Mouse (Mus musculus) spleen, embryonic (tissue): ENCODE data around the gene Parm1.

Experiments
- CTCF ChIA-PET: fragments of 350-600 bp; sonication (Branson Sonifier 250); formaldehyde crosslinking; loops from one replicate; lab custom pipeline; 2022; lab: Charles Lee

Parm1 gene

DNA sequence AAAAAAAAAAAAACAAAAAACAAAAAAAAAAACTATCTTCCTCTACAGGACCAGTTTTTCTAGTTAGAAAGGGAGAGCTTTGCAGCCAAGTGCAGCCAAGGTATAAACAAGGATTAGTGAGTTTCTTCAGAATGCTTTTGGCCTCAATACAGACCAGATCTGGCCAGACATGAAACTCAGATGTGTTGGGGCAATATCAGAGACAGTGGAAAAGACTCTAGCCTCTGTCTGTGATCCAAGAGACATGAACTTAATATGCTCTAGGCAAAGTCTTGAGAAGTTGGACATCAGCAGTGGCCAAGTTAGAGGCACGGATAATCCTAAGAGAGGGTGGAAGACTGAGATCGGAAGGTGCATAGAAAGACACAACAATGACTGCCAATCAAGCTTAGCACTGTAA lies 56.8 kb downstream of the Parm1 start:
- CTCF ChIA-PET: no interaction called here

DNA sequence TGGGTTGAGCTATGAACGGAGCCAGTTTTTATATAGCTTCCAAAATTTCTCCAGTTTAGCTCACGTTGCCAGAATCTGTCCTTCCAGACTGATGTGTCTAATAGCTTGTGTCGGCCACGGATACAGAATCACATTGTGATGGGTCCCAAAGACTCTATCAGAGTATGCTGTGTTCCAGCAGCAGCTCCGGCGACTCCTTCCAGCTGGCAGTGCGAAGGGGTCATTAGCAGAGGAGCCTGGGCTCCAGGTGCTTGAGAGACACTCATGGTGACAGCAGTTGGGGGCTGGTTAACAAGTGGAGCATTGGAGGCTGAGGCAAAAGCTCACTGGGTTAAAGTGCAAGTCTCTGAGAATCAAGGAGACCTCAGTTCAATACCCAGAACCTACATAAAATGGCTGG lies 61.5 kb downstream of the Parm1 start:
- CTCF ChIA-PET: no interaction called here

DNA sequence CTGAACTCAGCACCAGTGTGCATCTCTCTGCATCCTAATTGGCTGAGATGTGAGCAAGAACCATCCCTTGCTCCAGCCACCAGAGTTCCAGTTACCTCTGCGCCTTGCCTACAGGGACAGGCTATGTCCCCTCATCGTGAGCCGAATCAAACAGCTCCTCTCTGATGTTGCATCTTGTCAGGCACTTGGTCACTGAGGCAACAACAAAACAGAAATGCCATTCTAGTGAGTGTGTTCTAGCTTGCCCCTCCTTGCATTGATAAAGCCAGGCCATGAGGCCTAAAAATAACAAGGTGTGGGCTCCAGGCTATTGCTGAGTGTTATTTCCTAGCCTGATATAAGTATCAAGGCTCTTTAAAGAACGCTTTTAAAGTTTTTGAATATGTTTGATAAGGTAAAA lies 64.4 kb downstream of the Parm1 start:
- CTCF ChIA-PET: no interaction called here

DNA sequence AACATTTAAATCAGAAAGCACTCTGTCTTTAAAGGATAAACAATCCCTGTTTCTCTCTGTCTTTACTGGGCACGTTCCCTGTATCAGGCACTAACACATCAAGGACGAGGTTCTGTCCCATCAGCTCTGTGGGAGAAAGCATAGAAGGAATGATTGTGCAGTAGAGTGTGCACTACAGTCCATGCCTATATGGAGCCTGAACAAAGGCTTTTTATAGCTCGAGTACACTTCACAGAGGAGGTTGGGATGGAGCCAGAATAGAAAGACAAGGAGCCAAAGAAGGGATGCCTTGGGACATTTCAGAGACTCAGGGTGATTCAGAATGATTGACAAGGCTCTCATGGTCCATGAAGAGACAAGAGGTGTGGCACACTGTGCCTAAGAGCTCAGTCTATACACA lies 68.8 kb downstream of the Parm1 start:
- CTCF ChIA-PET: no interaction called here

DNA sequence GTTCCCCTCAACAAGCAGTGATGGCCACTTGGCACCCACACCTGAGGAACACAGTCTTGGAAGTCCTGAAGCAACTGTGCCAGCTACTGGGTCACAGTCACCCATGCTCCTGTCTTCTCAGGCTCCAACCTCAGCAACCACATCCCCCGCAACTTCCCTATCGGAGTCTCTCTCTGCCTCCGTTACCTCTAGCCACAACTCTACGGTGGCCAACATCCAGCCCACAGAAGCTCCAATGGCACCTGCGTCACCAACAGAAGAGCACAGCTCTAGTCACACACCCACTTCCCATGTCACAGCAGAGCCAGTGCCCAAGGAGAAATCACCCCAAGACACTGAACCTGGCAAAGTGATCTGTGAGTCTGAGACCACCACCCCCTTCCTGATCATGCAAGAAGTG lies 76.7 kb downstream of the Parm1 start:
- CTCF ChIA-PET: no interaction called here

DNA sequence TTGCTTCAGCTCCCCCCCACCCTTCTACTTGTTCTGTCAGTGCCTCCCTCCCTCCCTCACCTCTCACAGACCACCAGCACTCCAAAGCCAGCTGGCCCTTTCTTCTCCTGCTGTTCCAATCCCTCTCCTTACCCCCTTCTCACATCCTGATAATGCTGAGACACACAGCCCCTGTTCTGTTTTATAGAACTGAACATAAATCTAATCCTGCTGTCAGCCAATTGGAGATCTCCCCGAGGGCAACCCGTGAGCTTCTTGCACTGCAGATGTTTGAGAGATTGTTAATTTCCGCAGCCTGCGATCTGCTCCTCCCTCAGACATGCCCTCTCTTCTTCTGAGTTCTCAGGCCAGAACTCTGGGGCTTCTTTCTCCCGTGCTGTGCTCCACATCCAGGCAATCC lies 79.8 kb downstream of the Parm1 start:
- CTCF ChIA-PET: no interaction called here

DNA sequence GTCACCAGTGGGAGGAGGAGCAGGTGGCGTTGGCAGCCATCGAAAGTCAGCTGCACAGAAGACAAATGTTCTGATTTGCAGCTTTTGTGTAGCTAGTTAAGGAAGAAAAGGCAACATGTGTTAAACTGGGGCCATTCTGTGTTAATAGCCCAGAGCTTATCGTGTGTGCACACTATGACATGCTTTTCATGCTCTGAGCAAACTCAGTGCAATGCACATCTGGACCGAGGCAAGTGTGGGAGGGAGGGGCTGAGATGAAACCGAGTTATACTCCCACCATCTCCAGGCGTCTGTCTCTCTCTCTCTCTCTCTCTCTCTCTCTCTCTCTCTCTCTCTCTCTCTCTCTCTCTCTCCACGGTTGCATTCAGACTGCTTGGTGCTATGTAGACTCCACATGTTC lies 82.4 kb downstream of the Parm1 start:
- CTCF ChIA-PET: no interaction called here

DNA sequence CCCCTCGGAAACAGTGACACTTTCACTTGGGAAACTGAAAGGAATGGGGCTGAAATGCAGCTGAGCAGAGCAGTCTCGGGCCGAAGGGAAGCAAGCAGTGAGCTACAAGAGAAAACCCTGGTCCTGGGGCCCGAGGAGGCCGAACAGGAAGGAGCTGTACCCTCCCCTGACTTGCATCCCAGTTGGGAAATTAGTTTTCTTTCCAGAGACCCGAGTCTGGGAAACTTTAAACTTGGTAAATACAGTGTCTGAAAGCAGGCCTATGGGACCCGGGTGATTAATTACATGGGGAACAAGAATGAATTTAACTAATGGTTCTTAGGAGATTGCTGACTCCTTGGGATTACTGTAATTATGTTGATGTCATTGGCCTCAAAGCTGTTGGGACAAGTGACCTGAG lies 85.9 kb downstream of the Parm1 start:
- CTCF ChIA-PET: no interaction called here

DNA sequence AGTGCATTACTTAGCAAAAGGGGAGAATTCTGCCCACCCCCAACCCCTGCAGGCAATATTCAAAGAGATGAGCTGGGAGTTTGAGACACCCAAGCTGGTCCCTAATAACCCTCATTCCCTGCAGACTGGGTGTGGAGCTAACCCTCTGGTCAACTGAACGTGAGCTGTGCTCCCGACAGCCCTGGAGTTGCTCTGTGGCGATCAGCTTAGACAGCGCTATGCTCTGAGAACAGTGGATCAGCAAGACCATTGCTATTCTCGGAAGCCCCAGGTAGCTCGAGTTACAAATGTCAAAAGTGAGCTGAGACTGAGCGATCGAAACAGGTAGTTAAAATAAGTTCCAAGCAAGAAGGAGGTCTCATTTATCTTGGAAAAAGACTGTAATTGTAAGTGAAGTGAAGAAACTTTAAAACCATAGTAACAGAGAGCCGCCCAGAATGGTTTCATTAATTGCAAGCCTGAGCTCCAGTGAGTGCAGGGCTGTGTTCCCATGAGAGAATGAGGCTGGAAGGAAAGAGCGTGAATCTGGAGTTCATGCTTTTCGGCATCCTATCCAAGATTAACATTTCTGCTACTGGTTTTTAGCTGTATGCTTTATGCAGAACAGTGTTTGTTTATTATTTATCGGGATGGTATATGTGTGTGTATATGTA lies 86.5 kb downstream of the Parm1 start:
- CTCF ChIA-PET: no interaction called here

DNA sequence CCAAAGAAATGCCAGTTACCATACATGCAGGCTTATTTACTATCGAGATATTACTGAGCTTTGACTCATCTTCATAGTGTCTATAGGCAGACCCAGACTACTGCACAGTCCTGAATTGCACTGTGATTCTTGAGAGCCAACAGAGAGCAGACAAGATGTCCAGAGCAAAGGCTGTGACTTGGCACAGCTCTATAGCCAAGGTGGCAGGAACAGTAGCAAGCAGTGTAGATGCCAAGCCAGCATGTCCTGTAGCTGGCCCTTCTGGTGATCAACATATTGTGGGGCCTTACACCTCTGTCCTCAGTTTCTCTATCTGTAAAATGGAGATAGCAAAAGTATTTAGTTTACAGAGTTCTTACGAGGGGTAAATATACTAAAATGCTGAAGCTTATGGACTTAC lies 89.8 kb downstream of the Parm1 start:
- CTCF ChIA-PET: no interaction called here

DNA sequence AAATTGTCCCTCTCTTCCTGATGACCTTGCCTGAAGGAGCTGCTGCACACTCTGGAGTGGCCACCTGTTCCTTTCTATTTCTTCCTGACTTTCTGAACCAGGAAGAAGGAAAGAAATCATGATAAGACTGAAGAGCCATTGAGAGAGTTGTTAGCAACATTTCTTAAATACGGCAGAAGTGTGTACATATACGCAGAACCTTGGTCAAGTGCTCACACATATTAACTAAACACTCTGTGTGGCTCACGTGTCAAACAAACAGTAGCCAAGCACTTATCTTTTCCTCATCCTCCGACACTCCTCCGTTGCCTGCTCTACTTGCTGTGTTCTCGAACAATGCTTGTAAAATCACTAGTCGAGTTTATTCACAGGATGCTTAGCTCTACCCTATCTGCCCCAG lies 90.4 kb downstream of the Parm1 start:
- CTCF ChIA-PET: interaction anchor here (0.6 kb wide), 1 partner anchor 995 kb away, joined by 7 read pairs; no protein-coding TSS in a partner anchor

DNA sequence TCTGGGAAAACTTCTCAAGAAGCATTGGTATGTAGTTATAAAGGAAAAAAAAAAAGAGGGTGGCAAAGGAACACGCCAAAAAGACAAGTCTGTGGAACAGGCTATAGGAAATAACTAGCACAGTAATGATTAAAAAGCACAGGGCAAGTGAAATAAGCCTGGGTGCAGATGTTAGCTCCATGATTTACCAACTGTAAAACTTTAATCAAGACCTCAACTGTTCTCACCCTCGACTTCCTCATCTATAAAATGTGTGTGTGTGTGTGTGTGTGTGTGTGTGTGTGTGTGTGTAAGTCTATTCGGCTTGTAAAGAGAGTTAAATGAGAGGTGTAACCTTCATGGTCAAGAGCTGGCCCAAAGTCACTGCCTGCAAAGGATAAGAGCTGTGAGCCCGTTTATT lies 91.6 kb downstream of the Parm1 start:
- CTCF ChIA-PET: no interaction called here

DNA sequence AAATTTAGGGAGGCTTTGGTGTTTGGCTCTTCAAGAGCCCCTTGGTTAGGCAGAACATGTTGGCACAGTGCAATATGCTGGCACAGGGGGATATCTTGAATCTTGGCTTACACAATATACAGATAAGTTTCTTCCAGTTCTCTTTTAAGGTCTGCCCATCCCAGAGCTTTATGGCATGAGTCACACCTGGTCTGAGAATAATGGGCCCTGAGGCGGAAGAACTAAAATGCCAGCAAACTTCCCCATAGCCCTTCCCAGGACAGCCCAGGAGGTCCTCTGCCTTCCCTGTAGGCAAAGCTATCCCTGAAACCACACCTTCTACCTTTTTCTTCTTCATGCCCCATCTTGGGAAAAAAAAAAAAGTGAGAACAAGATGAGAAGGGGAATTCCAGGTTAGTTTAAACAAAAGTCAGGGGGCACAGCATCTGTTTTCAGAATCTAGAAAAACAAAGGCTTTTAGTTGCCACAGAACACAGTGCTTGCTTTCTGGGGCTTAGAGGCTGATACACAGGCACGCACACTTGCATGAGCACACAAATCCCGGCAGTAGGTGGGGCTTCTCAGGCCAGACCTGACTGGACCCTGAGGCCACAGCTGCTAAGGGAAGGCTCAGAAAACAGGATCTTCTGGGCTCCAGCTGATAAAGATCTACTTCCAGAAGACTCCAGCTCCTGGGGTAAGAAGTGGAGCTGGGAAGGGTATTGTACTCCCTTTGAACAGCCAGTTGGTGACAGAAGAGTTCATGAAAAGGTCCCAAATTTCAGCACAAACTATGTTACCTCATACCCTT lies 92.3 kb downstream of the Parm1 start:
- CTCF ChIA-PET: no interaction called here

DNA sequence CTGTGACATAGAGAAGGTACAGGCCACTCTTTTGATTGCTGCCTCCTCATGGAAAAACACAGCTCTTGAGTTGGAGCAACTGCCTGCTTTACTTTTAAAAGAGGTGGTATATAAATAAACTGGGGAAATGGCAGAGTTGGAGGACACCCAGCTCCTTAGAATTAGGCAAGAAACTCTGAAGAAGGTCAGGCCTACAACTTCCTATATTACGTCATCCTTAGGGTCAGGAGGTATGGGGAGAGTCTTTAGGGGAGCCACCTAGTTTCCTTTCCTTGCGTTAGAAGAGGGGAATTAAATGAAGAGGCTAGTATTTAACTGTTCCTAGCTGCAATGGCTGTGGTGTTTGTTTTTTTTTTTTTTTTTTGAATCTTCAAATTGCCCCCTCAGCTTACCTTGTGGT lies 93.1 kb downstream of the Parm1 start:
- CTCF ChIA-PET: no interaction called here

DNA sequence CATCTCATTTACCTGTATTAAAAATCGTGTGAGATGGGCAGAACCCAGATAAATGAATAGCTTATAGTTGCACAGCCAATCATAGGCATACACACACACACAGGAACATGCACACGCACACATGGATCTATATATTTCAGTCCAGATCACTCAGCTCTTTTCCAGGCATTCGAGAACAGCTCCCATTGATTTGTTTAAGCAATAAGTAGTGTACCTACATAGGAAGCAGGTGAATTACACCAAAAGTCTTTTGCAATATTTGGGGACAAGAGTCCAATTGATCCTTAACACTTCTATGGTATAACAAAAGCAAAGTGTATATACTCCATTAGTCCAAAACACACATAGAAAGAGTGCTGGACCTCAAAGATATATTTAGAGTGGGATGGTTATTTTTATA lies 94.2 kb downstream of the Parm1 start:
- CTCF ChIA-PET: no interaction called here

DNA sequence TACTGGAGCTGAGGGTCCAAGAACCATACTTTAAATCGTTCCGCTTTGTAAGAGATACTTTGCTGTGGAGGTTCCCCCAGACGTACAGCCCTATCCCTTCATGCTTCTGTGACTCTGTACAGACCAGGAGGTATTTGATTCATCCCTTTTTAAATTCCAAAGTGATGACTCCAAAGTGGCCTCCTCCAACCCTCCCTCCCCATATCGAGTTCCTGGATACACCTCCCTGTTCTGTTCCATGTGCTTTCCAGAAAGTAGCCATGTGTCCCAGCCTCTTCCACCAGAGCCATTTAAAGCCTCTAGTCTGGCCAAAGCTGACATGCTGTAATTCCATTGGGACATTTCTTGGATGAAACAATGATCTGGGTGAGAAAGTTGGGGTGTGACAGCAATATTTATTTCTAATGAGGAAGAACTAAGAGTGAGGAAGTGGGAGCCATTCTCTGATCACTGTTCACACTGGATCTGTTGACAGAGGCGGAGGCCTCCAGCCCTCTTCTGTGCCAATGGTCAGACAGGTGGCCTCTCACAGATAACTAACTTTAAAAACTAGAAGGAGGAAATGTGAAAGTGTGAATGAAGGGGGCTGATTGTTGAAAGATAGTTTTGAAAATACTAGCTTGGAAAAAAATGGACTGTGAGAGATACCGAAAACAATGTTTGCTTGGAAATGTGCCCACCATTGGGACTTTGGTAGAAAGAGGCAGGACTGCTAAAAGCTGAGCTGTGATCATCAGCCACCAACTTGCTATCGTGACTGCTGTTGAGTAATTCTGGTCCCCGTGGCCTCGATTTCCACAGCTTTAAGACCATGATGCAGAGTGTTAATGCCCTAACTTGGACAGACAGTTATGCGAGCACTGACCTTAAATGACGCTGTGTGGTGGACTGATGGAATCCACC lies 100.2 kb downstream of the Parm1 start:
- CTCF ChIA-PET: no interaction called here

DNA sequence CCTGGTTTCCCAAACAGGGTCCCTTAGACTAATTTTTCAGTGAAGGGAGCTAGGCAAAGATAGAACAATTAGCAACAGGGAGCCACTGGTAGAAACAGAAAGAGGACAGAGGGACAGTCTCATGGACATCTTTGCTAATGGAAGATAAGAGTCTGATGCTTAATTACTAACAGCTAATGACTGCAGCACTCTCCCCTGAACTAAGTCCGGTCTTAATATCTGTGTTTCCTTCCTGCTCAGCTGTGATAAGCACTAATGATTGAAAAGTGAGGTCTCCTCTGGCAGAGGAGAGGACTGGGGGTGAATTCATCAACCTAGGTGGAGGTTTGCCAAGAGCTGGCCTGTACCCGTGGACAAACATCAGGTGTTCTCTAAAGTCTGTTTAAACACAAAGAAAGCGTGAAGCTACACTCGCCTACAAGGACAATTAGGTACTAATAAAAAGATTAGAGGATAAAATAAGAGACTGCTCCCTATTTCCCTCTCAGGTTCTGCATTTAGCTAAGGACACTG lies 101.3 kb downstream of the Parm1 start:
- CTCF ChIA-PET: no interaction called here

DNA sequence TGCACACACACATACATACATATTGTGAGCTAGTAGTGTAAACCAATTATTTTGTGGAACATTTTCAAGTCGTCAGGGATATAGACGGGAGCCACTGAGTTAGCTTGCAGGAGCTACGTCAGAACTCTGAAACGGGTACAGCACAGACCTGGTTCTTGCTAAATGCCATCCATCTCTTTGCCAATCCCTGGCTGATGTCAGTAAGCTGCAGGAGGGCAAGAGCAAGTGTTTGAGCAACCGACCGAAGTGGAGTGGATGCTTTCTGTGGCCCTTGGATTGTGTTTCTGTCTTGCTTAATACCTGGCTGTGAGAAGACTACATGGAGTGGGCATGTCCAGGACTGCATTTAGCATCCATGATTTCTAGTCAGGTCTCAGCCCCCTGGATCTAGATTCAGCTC lies 103.8 kb downstream of the Parm1 start:
- CTCF ChIA-PET: no interaction called here

DNA sequence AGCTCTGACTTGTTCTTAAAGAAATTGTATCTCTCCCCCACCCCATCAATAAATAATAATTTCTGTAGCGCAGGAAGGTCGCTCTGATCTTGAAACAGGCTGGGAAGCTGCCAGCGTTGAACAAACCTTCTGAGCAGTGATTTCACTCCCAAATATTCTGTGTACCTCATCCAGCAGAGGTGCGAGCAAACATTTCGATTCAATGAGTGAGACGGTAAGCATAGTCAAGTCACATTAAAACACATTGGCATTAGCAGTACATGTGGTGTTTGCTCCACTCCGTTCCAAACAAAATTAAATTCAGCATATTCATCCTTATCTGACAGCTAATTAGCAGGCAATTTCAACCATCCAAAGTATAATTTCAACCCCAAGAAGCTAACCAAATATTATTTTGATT lies 109.4 kb downstream of the Parm1 start:
- CTCF ChIA-PET: no interaction called here

DNA sequence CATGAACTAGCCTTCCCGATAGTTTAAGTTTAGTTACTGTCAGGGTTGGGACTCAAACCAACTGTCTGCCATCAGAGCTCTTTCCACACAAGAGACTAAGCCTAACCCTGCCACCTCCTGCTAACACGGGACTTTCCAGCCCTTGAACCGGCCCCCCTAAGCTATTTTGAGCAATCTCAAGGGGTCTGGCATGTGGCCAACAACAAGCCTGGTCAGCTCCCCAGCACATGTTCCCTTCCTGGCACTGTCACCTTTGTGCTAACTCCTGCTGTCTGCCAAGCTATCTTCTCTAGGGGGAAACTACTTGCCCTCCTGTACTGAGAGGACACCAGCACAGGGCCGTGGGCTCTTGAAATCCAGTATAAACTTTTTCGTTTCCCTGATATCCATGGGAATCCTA lies 112.1 kb downstream of the Parm1 start:
- CTCF ChIA-PET: no interaction called here

DNA sequence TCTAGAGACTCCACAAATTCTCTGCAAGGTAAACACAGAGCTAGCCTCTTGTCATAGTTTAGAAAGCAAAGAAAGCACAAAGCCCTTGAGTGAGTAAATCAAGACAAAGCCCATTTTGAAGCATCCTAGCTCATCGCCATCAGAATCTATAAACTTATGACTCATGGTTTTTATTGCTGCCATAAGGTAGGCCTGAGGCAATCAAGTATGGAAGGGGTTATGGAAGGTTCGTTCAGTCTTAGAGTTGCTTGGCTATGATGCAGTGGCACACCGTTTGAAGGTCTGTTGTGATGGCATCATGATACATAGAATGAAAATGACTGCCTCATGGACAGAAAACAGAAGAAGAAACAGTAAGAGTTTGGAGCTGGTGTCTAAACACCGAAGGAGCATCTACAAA lies 133.9 kb downstream of the Parm1 start:
- CTCF ChIA-PET: no interaction called here
